Mouse (Mus musculus) skeletal muscle tissue, postnatal 0 days (tissue): ENCODE data around the gene Asxl1. TPM values are rescaled to one million over a fixed set of nuclear protein-coding genes. Genes with fewer than 3 reads are reported as not detected.

Experiments
- polyA plus RNA-seq: library from polyadenylated mRNA; unstranded; fragments of >200 nt; fragmentation: Nextera tagmentation; extraction: Ambion mirVana; gene quantifications from 2 replicates; pipeline ENCODE4 v1.2.1, GENCODE M21; 2015

Asxl1 gene
- 8.2 TPM in 2 replicates for polyA plus RNA-seq

GRCm38 (mm10) chr2:153345454-153346220 is at the start of gene Asxl1:
Asxl1 (plus strand) TSS chr2:153345829.

Other genes starting within 250 kb of the Asxl1 start
- 3.5 and 3.9 TPM in 2 replicates for gene Hck, start 237.4 kb upstream of the Asxl1 start, polyA plus RNA-seq
- 40.4 and 41.6 TPM in 2 replicates for gene Tm9sf4, start 184.5 kb upstream of the Asxl1 start, polyA plus RNA-seq
- 3.2 and 3.3 TPM in 2 replicates for gene Tspyl3, start 120.4 kb upstream of the Asxl1 start, polyA plus RNA-seq
- gene Plagl2, start 104.4 kb upstream of the Asxl1 start, polyA plus RNA-seq = 3.9 and 4.0 TPM in 2 replicates
- gene Pofut1, start 104.3 kb upstream of the Asxl1 start, polyA plus RNA-seq = 3.9 and 4.4 TPM in 2 replicates
- 1.9 and 2.0 TPM in 2 replicates for gene Kif3b, start 54.4 kb upstream of the Asxl1 start, polyA plus RNA-seq
- not detected in 2 replicates for gene 4930404H24Rik, start 147.0 kb downstream of the Asxl1 start, polyA plus RNA-seq
- 2.1 and 2.4 TPM in 2 replicates for gene Nol4l, start 184.1 kb downstream of the Asxl1 start, polyA plus RNA-seq